Mouse (Mus musculus) CH12.LX (cell line): ENCODE data around the gene Ssr1.

ENCODE experiments used
- CTCF ChIP-seq, 2 experiments: IDR thresholded peaks in 1 of 2; conservative IDR thresholded peaks in 1 of 2; 2 replicates each; pipeline ENCODE4 v1.5.1; 2011 to 2012; ENCODE audit warnings: low read depth in 2 of 2, low read length in 2 of 2, improper control_type of control experiment in 1 of 2, inconsistent platforms in 1 of 2, mild to moderate bottlenecking in 1 of 2, moderate library complexity in 1 of 2
- E2F4 ChIP-seq: IDR thresholded peaks from 2 replicates; pipeline ENCODE4 v1.6.1; 2011; ENCODE audit warnings: low read depth, low read length, improper control_type of control experiment; ENCODE audit not compliant: insufficient replicate concordance
- KAT2A ChIP-seq: IDR thresholded peaks from 2 replicates; pipeline ENCODE4 v1.6.1; 2012; ENCODE audit warnings: low read length, improper control_type of control experiment, inconsistent platforms; ENCODE audit not compliant: insufficient replicate concordance
- MAFK ChIP-seq: IDR thresholded peaks from 2 replicates; pipeline ENCODE4 v1.6.1; 2011; ENCODE audit warnings: low read length, improper control_type of control experiment; ENCODE audit not compliant: insufficient replicate concordance
- MXI1 ChIP-seq: IDR thresholded peaks from 2 replicates; pipeline ENCODE4 v1.6.1; 2011; ENCODE audit warnings: mild to moderate bottlenecking, low read depth, low read length, improper control_type of control experiment
- NRF1 ChIP-seq: IDR thresholded peaks from 2 replicates; pipeline ENCODE4 v1.6.1; 2014; ENCODE audit warnings: low read depth, mild to moderate bottlenecking, inconsistent platforms, low read length, improper control_type of control experiment, moderate library complexity
- POLR2A ChIP-seq: IDR thresholded peaks from 2 replicates; pipeline ENCODE4 v1.6.1; 2011; ENCODE audit warnings: low read depth, mild to moderate bottlenecking, improper control_type of control experiment, low read length
- SMC3 ChIP-seq: IDR thresholded peaks from 2 replicates; pipeline ENCODE4 v1.6.1; 2011; ENCODE audit warnings: low read depth, low read length, improper control_type of control experiment
- UBTF ChIP-seq: IDR thresholded peaks from 2 replicates; pipeline ENCODE4 v1.6.1; 2012; ENCODE audit warnings: low read depth, mild to moderate bottlenecking, inconsistent platforms, low read length, improper control_type of control experiment, moderate library complexity
- ZKSCAN1 ChIP-seq: IDR thresholded peaks from 2 replicates; pipeline ENCODE4 v1.6.1; 2012; ENCODE audit warnings: low read depth, inconsistent platforms, low read length, improper control_type of control experiment, borderline replicate concordance

- TF ChIP-seq E2F4 (no peak), CTCF (conservative IDR thresholded peaks at IDR 0.05 in 1 of 2, IDR thresholded peaks at IDR 0.05 in 1 of 2; ENCODE audit: low read depth in 2 of 2, low read length in 2 of 2) (no peak), KAT2A (no peak), SMC3 (no peak), POLR2A (no peak), ZKSCAN1 (no peak), UBTF (no peak), NRF1 (no peak), MXI1 (no peak), MAFK (no peak)
Measured at GRCm38 (mm10) chr13:37945392-37945791, 48.6 kb downstream of the Ssr1 start.
